Mouse (Mus musculus): ENCODE measurements around the gene Clnk. TPM values are rescaled to one million over a fixed set of nuclear protein-coding genes. Genes with fewer than 3 reads are reported as not detected.

The Clnk gene
- 0.06 TPM in 1 of 2 replicates, not detected in the other for polyA plus RNA-seq (2012; rRNA removed)

GRCm38 (mm10) chr5:38876622-38877021, at the start of gene Clnk:
Gene Clnk, minus strand, starts transcription at chr5:38876812.

GRCm38 (mm10) chr5:38684164-38684911, 192.3 kb downstream of the Clnk start, which contains the start of gene Zfp518b:
Gene Zfp518b, minus strand, starts transcription at chr5:38684826.

Other genes starting within 250 kb of the Clnk start
- 0.70 and 0.76 TPM in 2 replicates for gene Zfp518b, start 192.0 kb downstream of the Clnk start, polyA plus RNA-seq (2012; rRNA removed)

Measured in liver, embryonic 14 days (tissue).